Mouse (Mus musculus): ENCODE results near the gene Guca2b. TPM values are rescaled to one million over a fixed set of nuclear protein-coding genes. Genes with fewer than 3 reads are reported as not detected.
"Not testable (repeated sequence)": the region's sequence is repeated elsewhere in the genome, so short reads cannot be mapped to it uniquely, and the experiment has no call there.

Gene Guca2b
- total RNA-seq, 2 experiments from 2014 or later = 0.56 TPM; not detected in 1

DNA sequence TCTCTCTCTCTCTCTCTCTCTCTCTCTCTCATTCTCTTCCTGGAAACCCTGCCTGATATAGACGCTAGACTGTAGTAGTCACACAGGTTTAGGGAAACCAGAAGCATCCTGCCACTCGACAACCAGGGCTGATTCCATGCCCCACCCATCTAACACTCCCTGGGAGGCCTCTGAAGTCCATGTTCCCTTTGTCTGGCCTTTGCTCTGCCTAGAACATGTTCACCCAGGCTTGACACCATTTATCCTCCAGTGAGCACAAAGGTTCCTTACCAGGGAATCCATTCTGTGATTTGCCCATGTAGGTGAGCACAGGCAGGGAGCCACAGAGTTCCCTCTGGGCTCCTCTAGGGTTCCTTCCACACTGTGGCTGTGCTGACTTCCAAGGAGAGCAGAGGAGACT lies 508 bp downstream of the Guca2b start:
- no peak for DNase-seq (ENCODE audit: low spot score in 2 of 2)

DNA sequence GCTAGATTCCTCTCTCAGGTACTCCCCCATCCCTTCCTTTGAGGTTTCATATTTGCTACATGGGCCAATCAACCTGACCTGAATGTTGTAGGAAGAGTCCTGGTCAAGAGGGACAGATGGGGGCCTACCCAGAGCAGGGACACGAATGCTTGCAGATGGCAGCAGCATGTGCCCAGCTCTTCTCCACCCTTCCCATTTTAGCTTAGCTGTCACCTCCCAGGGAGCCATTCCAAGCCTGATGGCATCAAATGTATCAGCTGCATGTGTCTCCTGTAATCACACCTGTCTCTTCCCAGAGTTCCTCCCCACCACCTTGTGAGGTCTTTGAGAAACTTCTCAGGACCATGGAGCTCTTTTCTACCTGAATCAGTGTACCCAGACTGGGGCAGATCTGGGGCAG lies 1.7 kb downstream of the Guca2b start:
- DNase-seq (ENCODE audit: low spot score in 2 of 2) = no peak

DNA sequence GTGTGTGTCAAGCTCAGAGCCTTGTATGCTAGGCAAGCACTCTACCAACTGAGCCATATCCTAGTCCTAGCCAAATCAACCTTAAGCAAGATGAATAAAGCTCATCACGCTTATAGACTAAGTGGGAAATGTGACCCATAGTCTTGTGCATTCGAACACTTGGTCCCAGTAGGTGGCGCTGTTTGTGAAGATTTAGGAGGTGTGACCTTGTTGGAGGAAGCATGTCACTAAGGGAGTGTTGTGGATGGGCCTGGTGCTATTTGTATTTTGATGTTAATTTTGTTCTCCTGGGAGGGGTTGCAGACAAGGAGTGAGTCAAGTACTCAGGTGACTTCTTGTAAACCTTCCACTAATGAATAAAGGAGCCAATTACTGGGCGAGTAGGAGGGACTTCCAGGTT lies 16.1 kb downstream of the Guca2b start:
- no peak for DNase-seq (ENCODE audit: low spot score in 2 of 2)

DNA sequence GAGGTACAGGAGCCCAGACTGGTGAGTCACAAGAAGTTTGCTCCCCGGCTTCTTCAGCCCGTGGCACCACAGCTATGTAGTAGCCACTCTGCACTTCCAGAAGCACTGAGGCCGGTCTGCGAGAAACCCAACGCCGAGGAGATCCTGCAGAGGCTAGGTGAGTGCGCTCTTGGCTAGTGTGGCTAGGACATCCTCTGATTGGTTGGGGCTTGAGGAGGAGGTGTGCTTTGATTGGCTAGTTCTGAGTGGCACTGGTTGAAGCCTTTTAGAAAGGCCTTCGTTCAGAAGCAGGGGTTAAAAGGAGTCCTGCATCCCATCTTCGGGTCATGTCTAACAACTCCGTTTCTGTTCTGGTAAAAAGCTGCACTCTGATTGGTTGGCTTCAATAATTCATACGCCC lies 20.1 kb downstream of the Guca2b start:
- no peak for DNase-seq (ENCODE audit: low spot score in 2 of 2)

DNA sequence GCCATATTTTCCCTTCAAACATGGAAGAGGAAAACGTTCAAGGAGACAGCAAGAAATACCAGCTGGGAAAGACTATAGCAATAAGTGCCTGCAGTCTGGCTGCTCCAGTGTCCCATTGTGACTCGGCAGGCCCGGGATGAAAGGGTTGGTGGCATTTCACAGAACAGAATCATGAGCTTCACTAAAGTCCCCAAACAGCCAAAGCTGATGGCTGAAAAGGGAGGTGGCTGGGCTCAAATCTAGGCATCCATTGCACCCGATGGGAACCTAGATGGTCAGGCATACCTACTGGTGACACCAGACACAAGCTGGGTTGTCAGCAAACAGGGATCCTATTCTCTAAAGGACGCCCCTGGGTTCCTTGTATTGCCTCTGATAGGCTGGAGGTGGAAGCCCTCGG lies 20.8 kb downstream of the Guca2b start:
- no peak for DNase-seq (ENCODE audit: low spot score in 2 of 2)

DNA sequence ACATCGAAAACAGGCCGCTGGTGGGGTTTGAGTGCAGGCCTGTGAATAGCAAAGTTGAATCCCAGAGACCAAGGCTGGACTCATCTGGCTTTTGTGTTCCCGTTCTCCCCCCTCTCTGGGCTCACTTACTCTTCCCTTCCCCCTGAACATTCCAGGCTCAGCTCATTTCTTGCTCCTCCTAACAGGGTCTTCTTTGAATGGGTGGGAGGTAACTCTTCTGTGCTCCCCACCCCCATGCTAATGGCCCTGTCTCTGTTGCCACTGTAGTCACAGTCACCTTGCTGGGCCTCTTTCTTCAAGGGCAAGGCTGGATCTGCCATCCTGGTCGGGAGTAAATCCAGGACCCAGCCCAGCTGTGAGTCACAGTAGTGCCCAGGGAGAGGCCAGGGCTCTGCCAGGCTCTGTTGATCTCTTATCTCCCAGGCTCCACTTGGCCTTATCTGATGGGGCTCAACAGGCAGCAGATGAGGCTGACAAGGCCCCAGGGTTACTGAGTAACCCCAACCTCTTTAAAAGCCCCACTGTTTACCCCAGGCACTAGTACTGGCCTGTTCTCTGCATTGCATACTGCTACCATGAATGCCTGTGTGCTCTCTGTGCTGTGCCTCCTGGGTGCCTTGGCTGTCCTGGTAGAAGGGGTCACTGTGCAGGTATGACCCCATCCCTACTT lies 21.4 kb downstream of the Guca2b start, which contains the start of gene Guca2a:
Gene Guca2a (plus strand): TSS at position 529 of the 670 bp plus-strand sequence.
- DNase-seq (ENCODE audit: low spot score in 2 of 2) = peak in 1 of 2 experiments; percentile 26

DNA sequence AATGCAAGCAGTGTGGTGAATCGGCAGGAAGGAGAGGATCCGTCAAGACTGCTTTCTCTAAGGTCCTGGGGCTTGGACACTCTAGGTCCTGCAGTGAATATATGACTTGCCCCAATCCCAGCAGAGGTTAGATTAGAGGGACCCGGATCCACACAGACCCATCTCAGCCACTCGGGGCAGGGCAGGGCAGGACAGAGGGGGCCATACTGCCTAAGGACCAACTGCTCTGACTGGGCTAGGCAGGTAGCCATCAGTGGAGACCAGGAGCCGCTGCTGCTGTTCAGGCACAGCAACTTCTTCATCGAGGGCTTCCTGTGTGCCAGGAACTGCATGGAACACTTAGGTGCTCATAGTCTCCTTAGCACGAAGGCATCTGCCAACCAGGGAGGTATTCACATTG lies 22.0 kb downstream of the Guca2b start:
- no peak for DNase-seq (ENCODE audit: low spot score in 2 of 2)

DNA sequence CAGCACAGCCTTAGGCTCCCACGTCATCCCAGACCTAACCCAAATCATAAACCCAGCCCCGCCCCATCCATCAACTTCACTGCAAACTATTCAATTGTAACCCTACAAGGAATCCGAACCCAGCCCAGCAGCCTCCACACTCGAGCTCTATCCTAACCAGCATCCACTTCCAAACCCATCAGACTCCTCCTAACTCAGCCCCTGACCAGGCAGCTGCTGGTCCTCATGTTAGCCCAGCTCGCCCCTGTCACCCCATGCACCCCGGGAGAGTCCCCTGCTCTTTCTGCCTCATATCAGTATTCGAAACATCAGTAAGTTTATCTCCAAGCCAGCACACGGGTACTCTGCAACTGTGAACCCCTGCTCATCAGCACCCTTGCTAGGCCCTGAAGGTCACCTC lies 23.1 kb downstream of the Guca2b start:
- no peak for DNase-seq (ENCODE audit: low spot score in 2 of 2)

DNA sequence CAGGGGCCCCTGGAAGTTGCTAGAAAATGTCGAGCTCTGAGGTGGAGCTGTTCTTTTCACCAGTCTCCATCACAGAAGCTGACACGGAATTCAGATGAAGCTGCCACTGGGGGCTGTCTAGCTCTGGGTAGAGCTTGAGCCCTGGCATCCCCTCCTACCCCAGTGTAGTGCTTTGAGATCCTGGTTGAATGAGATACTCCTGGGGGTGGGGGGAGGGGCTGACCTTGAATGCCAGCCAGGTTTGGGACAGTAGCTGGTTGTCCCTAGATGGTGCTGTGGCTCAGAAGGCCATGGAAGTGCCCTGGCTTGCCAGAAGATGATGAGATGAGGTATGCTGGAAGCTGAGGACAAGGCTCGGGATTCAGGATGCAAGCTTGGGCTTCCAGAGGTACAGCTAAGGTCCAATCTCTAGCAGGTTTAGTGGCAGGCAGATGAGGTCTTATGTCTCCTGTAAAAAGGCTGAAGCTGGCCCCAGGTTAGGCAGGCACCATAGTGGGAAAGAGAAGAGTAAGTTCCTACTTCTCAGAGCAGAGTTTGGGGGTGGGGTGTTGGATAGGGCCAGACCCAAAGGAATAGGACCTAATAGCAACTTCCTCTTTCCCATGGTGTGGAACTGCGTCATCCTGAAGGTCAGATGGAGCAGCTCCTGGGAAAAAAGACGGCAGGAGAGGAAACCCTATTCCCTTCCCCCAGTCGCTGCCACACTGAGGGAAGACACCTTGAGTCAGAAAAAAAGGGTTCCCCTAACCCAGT lies 23.7 kb downstream of the Guca2b start:
- no peak for DNase-seq (ENCODE audit: low spot score in 2 of 2)

DNA sequence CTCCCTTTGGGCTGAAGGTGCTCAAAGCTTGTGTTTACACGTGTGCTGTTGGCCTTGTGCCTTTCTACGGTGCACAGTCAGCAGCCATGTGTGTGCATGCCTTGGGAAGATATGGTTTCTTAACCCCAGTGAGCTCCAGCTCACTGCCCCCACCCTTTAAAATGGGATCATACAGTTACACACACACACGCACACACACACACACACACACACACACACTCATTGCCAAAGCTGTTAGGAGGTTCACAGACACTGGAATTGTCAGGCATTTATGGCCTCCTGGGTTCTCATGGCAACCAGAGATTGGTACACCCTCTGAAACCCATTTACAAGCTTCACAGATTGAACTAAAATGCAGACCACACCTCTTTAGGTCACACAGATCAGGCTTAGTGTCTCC lies 24.8 kb downstream of the Guca2b start:
- DNase-seq (ENCODE audit: low spot score in 2 of 2) = no peak

DNA sequence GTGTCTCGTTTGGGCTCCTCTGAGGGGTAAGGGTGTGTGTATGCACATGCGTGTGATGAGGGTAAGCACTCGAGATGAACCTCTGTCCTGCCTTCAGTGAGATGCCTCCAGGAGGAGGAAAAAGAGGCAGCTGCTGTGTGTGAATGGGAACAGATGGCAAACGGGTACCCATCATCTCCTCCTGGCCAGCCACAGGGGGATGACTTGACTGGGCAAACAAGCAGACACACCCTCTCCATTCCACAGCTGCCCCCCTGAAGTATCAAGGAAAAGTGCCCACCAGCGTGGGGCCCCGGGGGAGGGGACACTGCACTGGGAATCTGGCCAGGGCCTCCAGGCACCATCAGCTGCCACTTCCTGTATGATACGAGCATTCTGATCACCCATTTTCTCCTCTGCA lies 25.4 kb downstream of the Guca2b start:
- DNase-seq (ENCODE audit: low spot score in 2 of 2) = no peak

DNA sequence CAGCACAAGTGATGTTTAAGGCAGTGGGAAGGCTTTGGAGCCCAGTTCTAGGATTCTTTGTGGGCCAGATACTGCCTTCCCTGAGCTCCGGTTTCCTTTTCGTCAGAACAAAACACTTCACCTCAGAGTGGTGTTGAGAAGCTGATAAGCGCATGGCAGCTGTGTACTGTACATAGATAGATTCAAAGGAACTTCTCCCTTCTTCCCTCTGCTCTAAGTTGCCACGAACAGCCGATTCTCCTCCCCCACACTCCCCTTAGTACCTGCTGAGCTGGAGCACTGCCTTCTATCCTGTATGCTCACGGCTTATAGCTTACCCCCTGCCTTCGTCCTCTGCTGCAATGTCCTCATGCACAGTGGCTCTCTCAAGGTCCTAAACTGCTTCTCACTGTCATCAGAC lies 26.0 kb downstream of the Guca2b start:
- DNase-seq (ENCODE audit: low spot score in 2 of 2) = no peak

DNA sequence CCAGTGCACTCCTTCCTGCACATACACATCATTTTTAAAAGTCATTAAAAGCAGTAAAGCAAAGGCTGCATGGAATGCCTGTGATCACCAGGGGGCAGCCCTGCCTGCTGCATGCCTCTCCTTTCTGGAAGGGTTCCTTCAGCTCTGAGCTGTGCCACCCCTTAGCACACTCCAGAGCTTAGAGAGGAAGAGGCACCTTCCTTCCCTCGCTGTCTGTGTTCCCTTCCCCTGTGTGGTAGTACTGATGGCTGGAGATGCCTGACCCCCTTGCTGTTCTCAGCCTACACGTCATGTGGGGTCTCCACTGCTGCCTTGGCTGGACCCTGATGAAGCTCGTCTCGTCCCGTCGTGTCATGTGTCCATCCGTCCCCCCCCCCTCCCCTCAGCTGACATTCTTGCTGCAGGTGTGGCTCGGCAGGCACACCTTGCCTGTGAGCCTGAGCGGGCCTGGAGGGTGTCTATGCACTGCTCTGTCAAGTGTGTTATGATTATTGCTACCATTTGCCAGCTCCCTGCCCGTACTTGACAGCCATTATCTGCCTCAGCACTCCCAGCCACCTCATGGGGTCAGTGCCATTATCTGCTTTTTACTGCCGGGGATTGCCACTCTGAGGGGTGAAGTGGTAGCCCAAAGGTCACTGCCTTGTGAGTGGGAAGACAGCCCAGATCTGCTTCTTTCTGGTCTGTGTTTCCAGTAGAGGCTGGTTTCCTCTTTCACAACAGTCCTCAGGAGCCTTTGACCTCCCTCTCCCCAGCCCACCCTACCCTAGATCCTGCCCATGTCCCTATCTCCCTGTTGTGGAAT lies 27.4 kb downstream of the Guca2b start:
- no peak for DNase-seq (ENCODE audit: low spot score in 2 of 2)

DNA sequence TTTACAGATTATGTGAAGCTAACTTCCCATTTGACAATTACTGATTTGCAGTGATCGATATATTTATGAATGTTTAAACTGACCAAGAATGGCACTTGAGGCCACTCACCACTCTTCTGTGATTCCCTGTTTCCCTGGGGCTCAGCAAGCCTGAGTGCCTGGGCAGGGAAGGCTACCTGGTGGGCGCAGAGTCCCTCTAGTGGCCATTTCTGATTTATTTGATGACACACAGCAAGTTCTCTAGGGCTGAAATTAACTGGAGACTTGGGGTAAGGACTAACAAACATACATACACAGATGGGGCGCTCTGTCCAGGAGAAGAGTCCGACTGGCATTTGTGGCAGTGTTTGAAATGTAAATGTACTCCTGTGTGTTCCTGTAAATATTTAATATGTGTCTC lies 30.4 kb downstream of the Guca2b start:
- DNase-seq (ENCODE audit: low spot score in 2 of 2) = not testable (repeated sequence)

DNA sequence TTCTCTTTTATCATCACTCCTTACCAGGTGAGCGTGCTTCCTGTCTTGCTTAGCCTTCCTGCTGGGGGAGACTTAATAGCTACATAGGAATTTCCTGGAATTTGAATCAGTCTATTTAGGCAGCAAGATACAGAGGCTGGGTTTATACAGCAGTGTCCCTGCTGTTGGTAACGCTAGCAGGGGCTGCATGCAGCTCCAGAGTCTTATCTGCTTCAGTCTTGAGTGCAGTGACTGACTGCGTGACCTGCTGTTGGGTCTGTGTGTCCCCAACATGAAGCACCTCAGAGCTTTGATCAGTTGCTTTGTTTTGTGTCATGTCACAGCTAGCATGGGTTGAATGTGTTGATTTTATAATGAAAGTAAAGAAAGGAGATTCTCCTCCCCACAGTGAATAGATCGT lies 31.4 kb downstream of the Guca2b start:
- no peak for DNase-seq (ENCODE audit: low spot score in 2 of 2)

DNA sequence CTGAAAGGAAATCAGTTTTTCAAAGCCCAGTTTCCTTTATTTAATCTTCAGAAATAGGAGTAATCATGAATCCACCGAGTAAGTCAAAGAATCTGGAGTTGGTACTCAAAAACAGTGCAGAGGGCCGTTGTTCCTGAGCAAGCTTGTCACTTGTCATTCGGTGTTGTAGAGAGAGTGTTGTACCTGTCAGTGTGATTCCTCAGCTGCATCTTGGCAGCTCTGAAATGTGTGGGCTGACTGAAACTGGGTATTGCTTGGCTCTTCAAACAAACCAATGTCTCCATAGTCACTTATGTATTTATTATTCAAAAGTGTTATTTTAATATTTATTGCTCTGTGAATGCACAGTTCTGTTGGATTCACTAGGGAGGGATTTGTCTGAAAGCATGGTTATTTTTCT lies 31.9 kb downstream of the Guca2b start:
- no peak for DNase-seq (ENCODE audit: low spot score in 2 of 2)

DNA sequence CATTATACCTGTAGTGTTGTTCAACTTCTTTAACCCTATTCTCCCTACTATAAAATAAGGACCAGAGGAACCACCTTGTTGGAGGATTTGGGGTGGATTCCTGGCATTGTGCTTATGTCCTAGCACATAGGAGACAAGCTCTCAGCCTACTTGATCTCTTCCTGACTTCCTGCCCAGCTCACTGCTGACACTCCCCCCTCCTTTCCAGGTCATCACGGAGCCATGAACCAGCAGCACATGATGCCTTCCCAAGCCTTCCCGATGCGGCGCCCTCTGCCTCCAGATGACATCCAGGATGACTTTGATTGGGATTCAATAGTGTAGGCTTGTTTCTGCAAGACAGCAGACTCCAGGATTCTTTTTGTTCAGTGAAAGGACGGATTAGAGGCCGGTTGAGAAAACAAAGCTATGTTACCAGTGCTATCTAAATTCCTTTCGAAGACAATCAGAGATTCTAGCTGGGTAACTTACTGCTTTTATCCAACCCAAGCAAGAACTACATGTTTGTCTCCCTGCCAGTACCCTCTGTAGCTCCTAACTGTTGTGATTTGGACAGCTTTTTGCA lies 32.6 kb downstream of the Guca2b start:
- no peak for DNase-seq (ENCODE audit: low spot score in 2 of 2)

DNA sequence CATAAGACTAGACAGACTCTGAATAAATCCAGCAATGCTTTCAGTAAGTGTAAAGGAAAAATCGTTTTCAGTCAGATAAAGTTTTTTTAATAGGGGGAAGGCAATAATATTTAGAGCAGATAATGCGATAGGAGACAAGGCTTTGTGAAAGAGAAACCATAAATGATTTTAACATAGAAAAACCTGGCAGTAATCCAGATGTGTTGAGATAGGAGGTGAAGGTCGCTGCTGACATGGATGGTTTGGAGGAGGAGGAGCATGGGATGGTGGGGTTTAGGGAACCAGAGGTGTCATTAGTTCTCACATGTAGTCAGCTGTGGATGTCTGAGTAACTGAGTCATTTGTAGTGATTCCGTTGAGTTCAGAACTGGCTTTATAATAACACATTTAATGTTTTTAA lies 44.0 kb downstream of the Guca2b start:
- DNase-seq (ENCODE audit: low spot score in 2 of 2) = no peak

DNA sequence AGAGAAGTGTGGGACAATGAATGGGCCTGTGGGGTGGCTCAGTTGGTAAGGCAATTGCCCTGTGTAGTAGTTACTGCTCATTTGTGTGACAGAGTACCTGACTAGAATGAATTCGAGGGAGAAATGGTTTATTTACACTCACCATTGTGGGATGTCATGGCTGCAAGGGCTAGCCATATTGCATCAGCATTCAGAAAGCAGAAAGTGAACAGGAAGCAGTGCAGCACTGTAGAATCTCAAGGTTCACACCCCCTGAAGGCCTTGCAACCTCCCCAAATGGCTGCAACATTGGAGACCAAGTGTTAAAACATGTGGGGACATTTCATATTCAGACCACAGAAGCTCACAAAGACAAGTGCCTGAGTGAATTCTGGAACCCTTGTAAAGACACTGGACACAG lies 44.7 kb downstream of the Guca2b start:
- DNase-seq (ENCODE audit: low spot score in 2 of 2) = no peak

DNA sequence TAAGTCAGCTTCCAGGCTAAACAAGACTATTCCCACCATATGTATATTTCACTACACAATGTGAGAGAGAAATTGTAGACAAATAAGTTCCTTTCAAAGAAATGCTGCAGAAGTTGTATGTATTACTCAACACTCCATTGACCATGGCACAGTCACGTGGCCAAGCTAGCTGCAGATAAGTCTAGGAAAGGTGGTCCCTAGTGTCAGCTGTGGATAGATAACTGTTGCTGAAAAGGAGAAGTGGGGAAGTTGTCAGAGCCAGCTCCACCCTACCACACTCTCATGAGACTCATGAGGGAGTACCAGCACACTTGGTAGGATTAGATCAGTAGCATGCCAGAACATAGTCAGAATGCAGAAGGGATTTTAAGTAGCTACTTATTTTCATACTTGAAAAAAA lies 49.3 kb downstream of the Guca2b start:
- no peak for DNase-seq (ENCODE audit: low spot score in 2 of 2)

All from adrenal gland, adult 18-20 months (tissue).